Mouse (Mus musculus) liver, embryonic 15.5 days (tissue): Measurements from ENCODE around the gene Rnf141. TPM values are rescaled to one million over a fixed set of nuclear protein-coding genes. Genes with fewer than 3 reads are reported as not detected.

ENCODE experiments used
- ATAC-seq: fragments of 200-750 bp; cut with Nextera tagmentation; 2 replicates; pipeline ENCODE4 v1.8.0; 2017; ENCODE audit warnings: moderate number of reproducible peaks, mild to moderate bottlenecking, moderate library complexity; ENCODE audit not compliant: insufficient read depth
- H3K27ac ChIP-seq: fragments of 300-500 bp; sonication (generic); replicated peaks from 2 replicates; pipeline ENCODE4 v1.5.1; 2015; ENCODE audit warnings: mild to moderate bottlenecking, inconsistent platforms
- H3K27me3 ChIP-seq: fragments of 300-500 bp; sonication (generic); 2 replicates; pipeline ENCODE4 v1.6.1; 2015; ENCODE audit warnings: mild to moderate bottlenecking, inconsistent platforms
- H3K36me3 ChIP-seq: fragments of 300-500 bp; sonication (generic); replicated peaks from 2 replicates; pipeline ENCODE4 v1.6.1; 2015; ENCODE audit warnings: moderate library complexity, mild to moderate bottlenecking, inconsistent platforms
- H3K4me1 ChIP-seq: fragments of 300-500 bp; sonication (generic); replicated peaks from 2 replicates; pipeline ENCODE4 v1.6.1; 2015; ENCODE audit warnings: inconsistent platforms
- H3K4me2 ChIP-seq: fragments of 300-500 bp; sonication (generic); 2 replicates; pipeline ENCODE4 v1.6.1; 2015; ENCODE audit warnings: moderate library complexity, mild to moderate bottlenecking, inconsistent platforms
- H3K4me3 ChIP-seq: fragments of 300-500 bp; sonication (generic); replicated peaks from 2 replicates; pipeline ENCODE4 v1.5.1; 2015; ENCODE audit warnings: mild to moderate bottlenecking, inconsistent platforms
- H3K9ac ChIP-seq: fragments of 300-500 bp; sonication (generic); 2 replicates; pipeline ENCODE4 v1.6.1; 2015; ENCODE audit warnings: moderate library complexity, mild to moderate bottlenecking, inconsistent platforms
- H3K9me3 ChIP-seq: fragments of 300-500 bp; sonication (generic); replicated peaks from 2 replicates; pipeline ENCODE4 v1.6.1; 2016; ENCODE audit warnings: inconsistent platforms
- WGBS: fragments of 180-500 bp; shearing (Covaris S2); methylation state at CpG from one replicate; pipeline ENCODE4 v1.1.7; 2015; ENCODE audit warnings: mixed read lengths; ENCODE audit not compliant: insufficient replicate concordance; 5-methylcytosine and 5-hydroxymethylcytosine counted together
- polyA plus RNA-seq: library from polyadenylated mRNA; unstranded; fragments of >200 nt; fragmentation: Nextera tagmentation; extraction: Ambion mirVana; gene quantifications from 2 replicates; pipeline ENCODE4 v1.2.1, GENCODE M21; 2015

The Rnf141 gene
- polyA plus RNA-seq, 1 experiment from 2014 or later, result 24.7 TPM

- H3K27me3 ChIP-seq, result no peaks in the 10 kb centered on the region
- 77% methylated on average over 2 of the region's 2 CpGs for WGBS
- H3K36me3 ChIP-seq, result peaks cover 100% of the 10 kb centered on the region
- H3K4me1 ChIP-seq, result peaks cover 3% of the 10 kb centered on the region
- H3K4me3 ChIP-seq, result no peak overlapping the region
- no peak overlapping the region for H3K27ac ChIP-seq
- no peak for ATAC-seq
- H3K9ac ChIP-seq, result no peak overlapping the region
- no peak overlapping the region for H3K4me2 ChIP-seq
- H3K9me3 ChIP-seq, result no peaks in the 10 kb centered on the region
These were observed 51.4 kb downstream of the Rnf141 start for GRCm38 (mm10) chr7:110792834-110793233.

GRCm38 (mm10) chr7:110792201-110792600 is 52.1 kb downstream of the Rnf141 start:
- peaks cover 100% of the 10 kb centered on the region for H3K36me3 ChIP-seq

GRCm38 (mm10) chr7:110790878-110791277 is 53.4 kb downstream of the Rnf141 start:
- no peak for ATAC-seq
- no peak overlapping the region for H3K27ac ChIP-seq
- no peak overlapping the region for H3K4me2 ChIP-seq
- H3K36me3 ChIP-seq, result peaks cover 100% of the 10 kb centered on the region
- H3K4me1 ChIP-seq, result peaks cover 5% of the 10 kb centered on the region; the same call in 1 of the 2 replicates
- H3K27me3 ChIP-seq, result no peaks in the 10 kb centered on the region
- no peaks in the 10 kb centered on the region for H3K9me3 ChIP-seq
- no peak overlapping the region for H3K4me3 ChIP-seq
- no peak overlapping the region for H3K9ac ChIP-seq
- 80% methylated on average over 8 of the region's 8 CpGs for WGBS

More at GRCm38 (mm10) chr7:110792201-110792600, 52.1 kb downstream of the Rnf141 start:
- Histone ChIP-seq H3K27me3 (no peaks in the 10 kb centered on the region), H3K4me1 (peaks cover 3% of the 10 kb centered on the region), H3K4me3 (no peak overlapping the region), H3K9me3 (no peaks in the 10 kb centered on the region), H3K4me2 (no peak overlapping the region), H3K27ac (no peak overlapping the region), H3K9ac (no peak overlapping the region)
- no peak for ATAC-seq
- WGBS, result 84% methylated on average over 5 of the region's 5 CpGs

GRCm38 (mm10) chr7:110787310-110787709 is 56.9 kb downstream of the Rnf141 start:
- no peak overlapping the region for H3K4me3 ChIP-seq
- no peaks in the 10 kb centered on the region for H3K27me3 ChIP-seq
- H3K27ac ChIP-seq, result 0 out of 2 replicates have a peak overlapping the region, but pooled peaks have one; percentile 7
- H3K9ac ChIP-seq, result no peak overlapping the region
- 80% methylated on average over 6 of the region's 6 CpGs for WGBS
- peaks cover 81% of the 10 kb centered on the region for H3K36me3 ChIP-seq
- H3K9me3 ChIP-seq, result no peaks in the 10 kb centered on the region
- no peak overlapping the region for H3K4me2 ChIP-seq
- ATAC-seq, result no peak
- H3K4me1 ChIP-seq, result peaks cover 29% of the 10 kb centered on the region

GRCm38 (mm10) chr7:110785741-110786146 is 58.5 kb downstream of the Rnf141 start:
- Histone ChIP-seq H3K9me3 (no peaks in the 10 kb centered on the region), H3K27me3 (no peaks in the 10 kb centered on the region), H3K27ac (no peak overlapping the region), H3K9ac (no peak overlapping the region), H3K4me3 (no peak overlapping the region), H3K4me2 (no peak overlapping the region), H3K4me1 (peaks cover 44% of the 10 kb centered on the region), H3K36me3 (peaks cover 74% of the 10 kb centered on the region)
- WGBS, result 87% methylated on average over 3 of the region's 3 CpGs
- no peak for ATAC-seq

GRCm38 (mm10) chr7:110784965-110785364 is 59.3 kb downstream of the Rnf141 start:
- no peak overlapping the region for H3K4me2 ChIP-seq
- ATAC-seq, result no peak
- no peaks in the 10 kb centered on the region for H3K27me3 ChIP-seq
- WGBS, result 76% methylated on average over 8 of the region's 8 CpGs
- peaks cover 74% of the 10 kb centered on the region for H3K36me3 ChIP-seq
- no peak overlapping the region for H3K9ac ChIP-seq
- H3K4me3 ChIP-seq, result no peak overlapping the region
- no peak overlapping the region for H3K27ac ChIP-seq
- H3K9me3 ChIP-seq, result no peaks in the 10 kb centered on the region
- H3K4me1 ChIP-seq, result peaks cover 52% of the 10 kb centered on the region

- H3K4me1 ChIP-seq, result peaks cover 72% of the 10 kb centered on the region
- H3K4me2 ChIP-seq, result no peak overlapping the region
- no peak overlapping the region for H3K9ac ChIP-seq
- H3K36me3 ChIP-seq, result peaks cover 71% of the 10 kb centered on the region
- 77% methylated on average over 10 of the region's 10 CpGs for WGBS
- no peak overlapping the region for H3K4me3 ChIP-seq
- no peak for ATAC-seq
- 0 out of 2 replicates have a peak overlapping the region, but pooled peaks have one; percentile 10 for H3K27ac ChIP-seq
- no peaks in the 10 kb centered on the region for H3K27me3 ChIP-seq
- no peaks in the 10 kb centered on the region for H3K9me3 ChIP-seq
These were observed 61.3 kb downstream of the Rnf141 start for GRCm38 (mm10) chr7:110782845-110783478.

GRCm38 (mm10) chr7:110782135-110782534 is 62.1 kb downstream of the Rnf141 start:
- Histone ChIP-seq H3K9me3 (no peaks in the 10 kb centered on the region), H3K27me3 (no peaks in the 10 kb centered on the region), H3K4me1 (peaks cover 80% of the 10 kb centered on the region), H3K9ac (peak overlapping the region; percentile 31; the same call in 1 of the 2 replicates), H3K36me3 (peaks cover 66% of the 10 kb centered on the region), H3K4me2 (peak overlapping the region; percentile 84), H3K27ac (peak overlapping the region; percentile 96), H3K4me3 (peak overlapping the region; percentile 2; the same call in 1 of the 2 replicates)
- WGBS, result 44% methylated on average over 7 of the region's 7 CpGs
- ATAC-seq, result no peak

- Histone ChIP-seq H3K4me1 (peaks cover 88% of the 10 kb centered on the region), H3K36me3 (peaks cover 58% of the 10 kb centered on the region), H3K4me3 (peak overlapping the region; percentile 21), H3K27me3 (no peaks in the 10 kb centered on the region), H3K9ac (peak overlapping the region; percentile 51), H3K4me2 (peak overlapping the region; percentile 84), H3K27ac (peak overlapping the region; percentile 96), H3K9me3 (no peaks in the 10 kb centered on the region)
- peak; percentile 80 for ATAC-seq
- 47% methylated on average over 2 of the region's 2 CpGs for WGBS
These were observed 63.0 kb downstream of the Rnf141 start for GRCm38 (mm10) chr7:110781231-110781711.

GRCm38 (mm10) chr7:110780520-110780919 is 63.7 kb downstream of the Rnf141 start:
- Histone ChIP-seq H3K36me3 (peaks cover 50% of the 10 kb centered on the region), H3K9me3 (no peaks in the 10 kb centered on the region), H3K4me2 (peak overlapping the region; percentile 84), H3K4me1 (peaks cover 88% of the 10 kb centered on the region), H3K4me3 (no peak overlapping the region), H3K27me3 (no peaks in the 10 kb centered on the region), H3K9ac (peak overlapping the region; percentile 51), H3K27ac (peak overlapping the region; percentile 96)
- 90% methylated on average over 4 of the region's 4 CpGs for whole genome bisulfite sequencing
- ATAC-seq, result no peak

- no peak overlapping the region; the same call in 1 of the 2 replicates for H3K4me3 ChIP-seq
- peaks cover 49% of the 10 kb centered on the region for H3K36me3 ChIP-seq
- 76% methylated on average over 8 of the region's 8 CpGs for WGBS
- H3K4me2 ChIP-seq, result peak overlapping the region; percentile 84
- H3K9ac ChIP-seq, result peak overlapping the region; percentile 51; the same call in 1 of the 2 replicates
- H3K27me3 ChIP-seq, result no peaks in the 10 kb centered on the region
- no peak for ATAC-seq
- H3K4me1 ChIP-seq, result peaks cover 87% of the 10 kb centered on the region
- H3K27ac ChIP-seq, result peak overlapping the region; percentile 96
- no peaks in the 10 kb centered on the region for H3K9me3 ChIP-seq
These were observed 64.6 kb downstream of the Rnf141 start for GRCm38 (mm10) chr7:110779605-110780111.
